Mouse (Mus musculus) forebrain, embryonic 15.5 days (tissue): Measurements from ENCODE around the gene Gsk3a. TPM values are rescaled to one million over a fixed set of nuclear protein-coding genes. Genes with fewer than 3 reads are reported as not detected.

ENCODE experiments used
- ATAC-seq: fragments of 200-750 bp; cut with Nextera tagmentation; replicated peaks from 2 replicates; pipeline ENCODE4 v1.8.0; 2017; ENCODE audit warnings: mild to moderate bottlenecking, moderate TSS enrichment, moderate library complexity
- H3K27ac ChIP-seq: fragments of 300-500 bp; sonication (generic); replicated peaks from 2 replicates; pipeline ENCODE4 v1.5.1; 2015; ENCODE audit warnings: mild to moderate bottlenecking, inconsistent platforms
- H3K27me3 ChIP-seq: fragments of 300-500 bp; sonication (generic); 2 replicates; pipeline ENCODE4 v1.6.1; 2015; ENCODE audit warnings: inconsistent platforms
- H3K36me3 ChIP-seq: fragments of 300-500 bp; sonication (generic); 2 replicates; pipeline ENCODE4 v1.6.1; 2015; ENCODE audit warnings: mild to moderate bottlenecking, inconsistent platforms
- H3K4me1 ChIP-seq: fragments of 300-500 bp; sonication (generic); 2 replicates; pipeline ENCODE4 v1.6.1; 2015; ENCODE audit warnings: inconsistent platforms
- H3K4me2 ChIP-seq: fragments of 300-500 bp; sonication (generic); replicated peaks from 2 replicates; pipeline ENCODE4 v1.6.1; 2015; ENCODE audit warnings: mild to moderate bottlenecking, inconsistent platforms
- H3K4me3 ChIP-seq: fragments of 300-500 bp; sonication (generic); 2 replicates; pipeline ENCODE4 v1.5.1; 2015; ENCODE audit warnings: mild to moderate bottlenecking, inconsistent platforms
- H3K9ac ChIP-seq: fragments of 300-500 bp; sonication (generic); replicated peaks from 2 replicates; pipeline ENCODE4 v1.6.1; 2015; ENCODE audit warnings: mild to moderate bottlenecking, inconsistent platforms
- H3K9me3 ChIP-seq: fragments of 300-500 bp; sonication (generic); 2 replicates; pipeline ENCODE4 v1.6.1; 2016; ENCODE audit warnings: inconsistent platforms
- WGBS: fragments of 180-500 bp; shearing (Covaris S2); methylation state at CpG from one replicate; pipeline ENCODE4 v1.1.7; 2015; ENCODE audit warnings: mixed read lengths; 5-methylcytosine and 5-hydroxymethylcytosine counted together
- polyA plus RNA-seq: library from polyadenylated mRNA; unstranded; fragments of >200 nt; fragmentation: Nextera tagmentation; extraction: Ambion mirVana; gene quantifications from 2 replicates; pipeline ENCODE4 v1.2.1, GENCODE M21; 2015

Gene Gsk3a
- polyA plus RNA-seq, 1 experiment from 2014 or later = 17.4 TPM

GRCm38 (mm10) chr7:25251822-25252221 is 14.2 kb upstream of the Gsk3a start:
- Histone ChIP-seq H3K4me1 (peaks cover 40% of the 10 kb centered on the region), H3K36me3 (no peaks in the 10 kb centered on the region), H3K9ac (peak overlapping the region; percentile 49), H3K4me3 (peak overlapping the region; percentile 73; the same call in 1 of the 2 replicates), H3K9me3 (no peaks in the 10 kb centered on the region), H3K27ac (peak overlapping the region; percentile 96), H3K27me3 (no peaks in the 10 kb centered on the region), H3K4me2 (peak overlapping the region; percentile 95)
- ATAC-seq = no peak
- 15% methylated on average over 8 of the region's 8 CpGs for WGBS

- H3K9ac ChIP-seq = peak overlapping the region; percentile 49
- no peak; the same call in 1 of the 2 replicates for ATAC-seq
- 3% methylated on average over 22 of the region's 22 CpGs for WGBS
- H3K36me3 ChIP-seq = no peaks in the 10 kb centered on the region
- H3K4me2 ChIP-seq = peak overlapping the region; percentile 95
- peak overlapping the region; percentile 96 for H3K27ac ChIP-seq
- H3K27me3 ChIP-seq = no peaks in the 10 kb centered on the region
- H3K4me1 ChIP-seq = peaks cover 46% of the 10 kb centered on the region
- H3K9me3 ChIP-seq = no peaks in the 10 kb centered on the region
- peak overlapping the region; percentile 73 for H3K4me3 ChIP-seq
These were observed 13.6 kb upstream of the Gsk3a start for GRCm38 (mm10) chr7:25251071-25251791.

- no peaks in the 10 kb centered on the region for H3K9me3 ChIP-seq
- peak within 1 kb of the TSS; percentile 95 for H3K4me2 ChIP-seq
- H3K9ac ChIP-seq = peak within 1 kb of the TSS; percentile 60
- peak; percentile 70 for ATAC-seq
- H3K27me3 ChIP-seq = no peaks in the 10 kb centered on the region
- H3K27ac ChIP-seq = peak within 1 kb of the TSS; percentile 96
- peaks cover 55% of the 10 kb centered on the region for H3K4me1 ChIP-seq
- H3K36me3 ChIP-seq = no peaks in the 10 kb centered on the region
- 1% methylated on average over 74 of the region's 81 CpGs for WGBS
- H3K4me3 ChIP-seq = peak within 1 kb of the TSS; percentile 73
These were observed 12.7 kb upstream of the Gsk3a start, which contains the start of gene Erf for GRCm38 (mm10) chr7:25250141-25250972. Gene Erf, minus strand, starts transcription at chr7:25250761.

GRCm38 (mm10) chr7:25249314-25250140 is 11.9 kb upstream of the Gsk3a start:
- Histone ChIP-seq H3K27ac (peak overlapping the region; percentile 96), H3K4me1 (peaks cover 55% of the 10 kb centered on the region), H3K9me3 (no peaks in the 10 kb centered on the region), H3K27me3 (no peaks in the 10 kb centered on the region), H3K4me3 (peak overlapping the region; percentile 73), H3K4me2 (peak overlapping the region; percentile 95), H3K9ac (peak overlapping the region; percentile 60), H3K36me3 (no peaks in the 10 kb centered on the region)
- peak; percentile 36 for ATAC-seq
- 1% methylated on average over 57 of the region's 73 CpGs for WGBS

- H3K9me3 ChIP-seq = no peaks in the 10 kb centered on the region
- ATAC-seq = no peak; the same call in 1 of the 2 replicates
- peak overlapping the region; percentile 73 for H3K4me3 ChIP-seq
- H3K27me3 ChIP-seq = no peaks in the 10 kb centered on the region
- H3K9ac ChIP-seq = peak overlapping the region; percentile 60
- peak overlapping the region; percentile 96 for H3K27ac ChIP-seq
- peaks cover 55% of the 10 kb centered on the region for H3K4me1 ChIP-seq
- H3K36me3 ChIP-seq = no peaks in the 10 kb centered on the region
- WGBS = under 1% methylated on average over 25 of the region's 25 CpGs
- H3K4me2 ChIP-seq = peak overlapping the region; percentile 95
These were observed 11.2 kb upstream of the Gsk3a start for GRCm38 (mm10) chr7:25248846-25249313.

- H3K9me3 ChIP-seq = no peaks in the 10 kb centered on the region
- WGBS = under 1% methylated on average over 18 of the region's 18 CpGs
- peak overlapping the region; percentile 96 for H3K27ac ChIP-seq
- H3K36me3 ChIP-seq = no peaks in the 10 kb centered on the region
- peak overlapping the region; percentile 73 for H3K4me3 ChIP-seq
- ATAC-seq = peak; percentile 59
- peak overlapping the region; percentile 60 for H3K9ac ChIP-seq
- peak overlapping the region; percentile 95 for H3K4me2 ChIP-seq
- no peaks in the 10 kb centered on the region for H3K27me3 ChIP-seq
- H3K4me1 ChIP-seq = peaks cover 55% of the 10 kb centered on the region
These were observed 10.5 kb upstream of the Gsk3a start for GRCm38 (mm10) chr7:25248018-25248647.

- Histone ChIP-seq H3K27ac (peak overlapping the region; percentile 96), H3K27me3 (no peaks in the 10 kb centered on the region), H3K4me1 (peaks cover 55% of the 10 kb centered on the region), H3K9me3 (no peaks in the 10 kb centered on the region), H3K9ac (peak overlapping the region; percentile 60), H3K4me2 (peak overlapping the region; percentile 95), H3K4me3 (peak overlapping the region; percentile 73), H3K36me3 (no peaks in the 10 kb centered on the region)
- ATAC-seq = no peak
- WGBS = 15% methylated on average over 3 of the region's 3 CpGs
These were observed 9.8 kb upstream of the Gsk3a start for GRCm38 (mm10) chr7:25247498-25247897.

GRCm38 (mm10) chr7:25246759-25247137 is 9.1 kb upstream of the Gsk3a start:
- WGBS = 33% methylated on average over 4 of the region's 4 CpGs
- peaks cover 50% of the 10 kb centered on the region for H3K4me1 ChIP-seq

GRCm38 (mm10) chr7:25246079-25246758 is 8.6 kb upstream of the Gsk3a start:
- WGBS = 50% methylated on average over 20 of the region's 20 CpGs
- Histone ChIP-seq H3K9ac (peak overlapping the region; percentile 60), H3K4me3 (peak overlapping the region; percentile 73), H3K9me3 (no peaks in the 10 kb centered on the region), H3K4me1 (peaks cover 44% of the 10 kb centered on the region), H3K4me2 (peak overlapping the region; percentile 95), H3K27me3 (no peaks in the 10 kb centered on the region), H3K27ac (peak overlapping the region; percentile 96), H3K36me3 (no peaks in the 10 kb centered on the region)
- no peak for ATAC-seq

More at GRCm38 (mm10) chr7:25246759-25247137, 9.1 kb upstream of the Gsk3a start:
- Histone ChIP-seq H3K9ac (peak overlapping the region; percentile 60), H3K36me3 (no peaks in the 10 kb centered on the region), H3K4me2 (peak overlapping the region; percentile 95), H3K27ac (peak overlapping the region; percentile 96), H3K4me3 (peak overlapping the region; percentile 73), H3K9me3 (no peaks in the 10 kb centered on the region), H3K27me3 (no peaks in the 10 kb centered on the region)
- ATAC-seq = no peak

- Histone ChIP-seq H3K4me1 (peaks cover 40% of the 10 kb centered on the region), H3K36me3 (no peaks in the 10 kb centered on the region), H3K4me2 (no peak overlapping the region), H3K4me3 (no peak overlapping the region), H3K27me3 (no peaks in the 10 kb centered on the region), H3K27ac (no peak overlapping the region), H3K9me3 (no peaks in the 10 kb centered on the region), H3K9ac (no peak overlapping the region)
- WGBS = 86% methylated on average over 30 of the region's 30 CpGs
- no peak for ATAC-seq
These were observed 7.1 kb upstream of the Gsk3a start for GRCm38 (mm10) chr7:25244562-25245369.
